Mouse (Mus musculus) adrenal gland, adult 18-20 months (tissue): ENCODE results near the gene Tut7. TPM values are rescaled to one million over a fixed set of nuclear protein-coding genes. Genes with fewer than 3 reads are reported as not detected.
A peak's percentile ranks its signal among the peaks of the same experiment; 100 is the strongest.
"Not testable (repeated sequence)": the region's sequence is repeated elsewhere in the genome, so short reads cannot be mapped to it uniquely, and the experiment has no call there.

Experiments used
- DNase-seq, 2 experiments: peaks; one replicate each; pipeline ENCODE4 v3.0.0; 2021 to 2022; ENCODE audit warnings: low spot score in 2 of 2
- total RNA-seq, 2 experiments: library from RNA; stranded (reverse); gene quantifications; 1 replicate in 1 of 2; 2 replicates in 1 of 2; pipeline ENCODE4 v1.2.3; 2021

The Tut7 gene
- total RNA-seq, 2 experiments from 2014 or later, result 63.0 to 64.1 TPM

DNA sequence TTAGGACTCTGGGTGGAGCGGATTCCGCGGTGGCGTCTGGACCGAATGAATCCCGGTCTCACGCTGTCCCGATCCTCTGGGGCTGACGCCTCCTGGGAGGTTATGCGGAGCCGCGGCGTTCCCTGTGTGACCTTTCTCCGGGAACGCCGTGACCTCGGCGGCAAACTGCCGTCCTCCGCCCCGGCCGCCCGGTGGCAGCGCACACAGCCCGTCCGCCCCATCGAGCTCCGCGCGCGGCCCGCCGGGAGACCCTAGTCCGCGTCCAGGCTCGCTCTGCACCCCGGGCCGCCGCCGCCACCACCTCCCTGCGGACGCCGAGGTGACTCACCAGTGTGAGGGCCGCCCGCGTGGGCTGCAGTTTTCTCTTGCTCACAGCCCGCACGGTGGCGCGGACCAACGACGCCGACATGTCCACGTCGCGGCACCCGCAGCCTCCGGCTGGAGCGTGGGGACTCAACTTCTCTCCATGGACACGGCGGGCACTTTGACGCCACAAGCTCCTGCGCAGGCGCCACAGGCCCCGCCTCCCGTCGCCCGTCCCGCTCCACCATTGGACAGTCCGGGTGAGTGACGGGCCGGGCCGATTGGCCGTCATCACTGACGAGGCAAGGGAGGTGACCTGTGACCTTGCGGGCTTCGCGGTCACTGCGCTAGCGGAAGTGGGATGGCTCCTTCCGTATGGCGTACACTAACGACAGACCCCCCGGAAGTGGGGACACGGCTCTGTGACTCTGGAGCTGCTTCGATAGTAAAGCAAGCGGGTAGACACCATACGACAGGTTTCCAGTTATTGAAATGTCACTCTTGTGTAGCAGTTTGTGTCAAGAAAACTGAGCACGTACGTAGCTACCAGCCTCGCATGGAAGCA is 53.4 kb downstream of the Tut7 start, which contains the start of gene Isca1:
TSS of gene Isca1 (minus strand) at position 515 of the 868 bp plus-strand sequence.
- DNase-seq, result peak; percentile 99

DNA sequence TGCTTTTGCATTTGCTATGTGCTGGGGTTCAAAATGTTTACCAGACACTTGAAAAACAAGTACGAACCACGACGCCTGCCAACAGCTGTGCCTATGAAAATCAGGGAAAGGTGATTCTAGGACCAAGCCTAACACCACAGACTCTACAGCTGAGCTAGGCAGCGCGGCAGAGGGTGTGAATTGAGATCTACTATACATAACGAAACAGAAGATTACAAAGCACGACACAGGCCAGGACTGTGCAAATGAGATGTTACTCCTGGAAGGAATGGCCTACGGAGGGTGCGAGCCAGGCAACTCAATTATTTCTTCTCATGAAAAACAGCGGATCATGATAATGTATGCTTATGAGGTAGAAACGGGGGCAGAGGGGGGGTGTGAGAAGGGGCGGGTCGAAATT is 54.4 kb downstream of the Tut7 start:
- DNase-seq, result no peak

DNA sequence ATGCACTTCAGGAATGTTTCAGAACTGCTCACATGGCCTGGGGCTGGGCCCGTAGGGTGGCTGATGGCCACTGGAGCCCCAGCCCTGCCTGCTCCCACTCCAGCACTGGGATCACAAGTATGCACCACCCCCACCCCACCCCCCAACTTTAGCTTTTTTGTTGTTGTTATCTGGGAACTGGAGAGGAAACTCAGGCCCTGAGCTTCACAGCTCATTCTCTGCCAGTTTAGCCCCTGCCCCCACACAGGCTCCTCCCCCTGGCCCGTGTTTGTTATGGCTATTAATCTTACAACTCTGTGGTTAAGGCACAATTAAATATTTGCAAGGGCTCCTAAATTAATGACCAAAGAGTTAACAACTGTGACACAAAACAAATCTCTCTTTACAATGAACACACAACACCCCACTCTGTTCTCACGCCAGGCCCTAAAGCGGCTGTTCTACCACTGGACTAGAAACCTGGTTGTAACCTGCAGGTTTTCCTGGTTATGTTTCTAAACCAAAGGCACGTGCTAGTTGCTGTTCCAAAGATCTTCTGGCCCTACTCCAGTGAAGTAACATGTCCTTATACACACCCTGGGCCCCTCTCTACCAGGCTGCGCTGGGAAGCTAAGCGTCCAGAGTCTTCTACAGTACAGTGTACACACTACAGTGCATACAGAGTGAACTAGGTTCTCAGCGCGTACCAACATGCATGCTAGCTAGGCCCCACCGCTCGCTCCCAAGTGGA is 56.0 kb downstream of the Tut7 start:
- DNase-seq, result no peak

DNA sequence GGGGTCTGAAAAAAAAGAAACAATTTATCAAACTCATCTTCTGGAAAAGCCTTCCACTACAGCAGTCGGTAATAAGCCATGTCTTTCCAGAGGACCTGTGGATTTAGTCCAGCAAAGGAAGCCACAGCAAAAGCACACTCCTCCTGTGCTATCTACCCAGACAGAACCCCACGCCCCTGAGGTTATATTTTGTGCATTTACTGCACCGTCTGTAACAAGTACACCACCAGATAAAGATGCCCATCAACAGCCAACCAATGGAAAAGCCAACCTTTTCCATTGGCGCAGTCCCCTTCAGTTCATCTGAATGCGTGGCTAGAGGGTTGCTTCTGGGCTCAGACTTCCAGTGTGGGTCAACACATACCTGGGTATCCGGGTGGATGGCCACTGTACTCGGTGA is 60.2 kb downstream of the Tut7 start:
- no peak for DNase-seq

DNA sequence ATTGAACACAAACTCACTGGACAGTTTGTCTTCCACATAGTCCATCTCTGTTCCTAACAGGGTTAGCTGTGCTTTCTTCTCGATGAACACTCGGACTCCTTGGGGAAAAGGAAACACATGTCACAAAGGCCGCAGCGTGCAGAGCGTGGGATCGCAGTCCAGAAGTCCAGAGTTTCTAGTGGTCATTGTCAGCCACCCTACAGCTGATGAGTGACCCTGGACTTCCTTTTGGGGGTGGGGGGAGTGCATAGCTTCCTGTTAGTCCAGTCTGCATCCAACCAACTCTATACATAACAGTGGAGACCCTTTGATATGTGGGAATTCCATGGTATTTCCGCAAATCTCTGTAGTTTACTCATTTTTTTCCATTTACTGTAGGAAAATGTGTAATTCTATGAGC is 66.0 kb downstream of the Tut7 start:
- no peak for DNase-seq

DNA sequence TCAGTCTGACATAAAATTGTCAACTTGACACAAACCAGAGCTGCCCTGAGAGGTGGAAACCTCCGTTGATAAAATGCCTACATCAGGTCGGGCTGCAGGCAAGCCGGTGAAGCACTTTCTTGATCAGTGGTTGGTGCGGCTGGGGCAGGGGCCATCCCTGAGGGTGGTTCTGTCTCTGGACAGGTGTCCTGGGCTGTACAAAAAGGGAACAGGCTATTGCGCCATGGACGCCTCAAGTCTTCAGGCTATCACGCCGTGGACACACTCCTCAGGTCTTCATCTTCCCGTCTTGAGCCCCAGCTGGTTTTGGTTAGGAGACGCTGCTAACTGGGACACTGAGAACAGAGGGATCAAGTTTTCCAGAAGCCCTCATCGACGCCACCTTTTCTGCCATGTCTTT is 72.6 kb downstream of the Tut7 start:
- no peak for DNase-seq

DNA sequence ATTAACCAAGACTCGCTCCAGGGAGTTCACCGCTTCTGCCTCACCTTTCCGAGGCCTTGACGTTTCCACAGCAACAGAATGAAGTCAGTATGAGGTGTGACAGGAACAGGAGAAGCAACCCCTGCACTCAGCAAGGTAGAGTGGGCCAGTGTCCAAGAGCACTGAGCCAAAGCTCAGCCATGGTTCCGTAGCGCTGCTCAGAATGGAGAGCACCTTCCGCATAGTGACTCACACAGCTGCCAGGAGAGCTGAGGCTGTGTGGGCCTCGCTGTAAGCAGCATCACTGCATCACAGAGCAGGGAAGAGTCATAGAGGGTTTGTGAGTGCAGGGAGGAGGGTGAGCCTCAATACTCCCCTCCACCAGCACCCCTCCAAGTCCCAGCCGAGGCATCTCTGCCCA is 76.2 kb downstream of the Tut7 start, which contains the start of gene 1700014D04Rik:
TSS of gene 1700014D04Rik (minus strand) at position 42 of the 400 bp plus-strand sequence.
- no peak for DNase-seq

DNA sequence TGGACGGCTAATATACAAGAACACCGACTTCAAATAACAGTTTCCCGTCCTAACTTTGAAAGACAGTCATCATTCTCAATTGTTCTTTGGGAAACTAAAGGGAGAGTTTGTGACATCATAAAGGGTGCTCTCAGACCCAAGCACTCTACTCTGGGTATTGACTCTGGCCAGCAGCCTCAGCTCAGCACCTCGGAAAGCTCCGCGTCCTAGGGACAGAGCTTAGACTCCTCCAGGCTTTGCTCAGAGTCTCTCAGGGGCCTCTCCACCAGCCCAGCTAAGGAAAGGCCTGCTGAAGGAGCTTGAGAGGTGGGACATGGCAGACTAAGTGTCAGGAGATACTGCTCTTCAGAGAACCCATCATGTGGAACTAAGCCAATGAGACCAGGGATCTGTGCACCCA is 76.8 kb downstream of the Tut7 start:
- no peak for DNase-seq

DNA sequence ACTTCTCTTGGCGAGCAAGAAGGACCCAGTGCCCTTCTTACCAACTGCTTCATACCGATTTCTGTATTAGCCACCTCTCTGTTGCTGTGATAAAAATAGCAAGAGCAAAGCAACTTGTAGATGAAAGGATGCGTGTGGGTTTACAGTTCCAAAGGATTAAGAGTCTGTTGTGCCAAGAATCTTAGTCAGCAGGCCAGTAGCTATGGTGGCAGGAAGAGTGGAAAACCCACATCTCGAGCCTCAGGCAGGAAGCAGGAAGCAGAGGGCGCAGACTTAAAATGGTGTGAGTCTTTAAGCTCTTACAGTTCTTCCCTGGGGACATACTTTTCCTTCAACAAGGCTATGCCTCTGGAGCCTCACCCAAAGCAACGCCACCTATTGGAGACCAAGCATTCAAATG is 77.5 kb downstream of the Tut7 start:
- DNase-seq, result no peak

DNA sequence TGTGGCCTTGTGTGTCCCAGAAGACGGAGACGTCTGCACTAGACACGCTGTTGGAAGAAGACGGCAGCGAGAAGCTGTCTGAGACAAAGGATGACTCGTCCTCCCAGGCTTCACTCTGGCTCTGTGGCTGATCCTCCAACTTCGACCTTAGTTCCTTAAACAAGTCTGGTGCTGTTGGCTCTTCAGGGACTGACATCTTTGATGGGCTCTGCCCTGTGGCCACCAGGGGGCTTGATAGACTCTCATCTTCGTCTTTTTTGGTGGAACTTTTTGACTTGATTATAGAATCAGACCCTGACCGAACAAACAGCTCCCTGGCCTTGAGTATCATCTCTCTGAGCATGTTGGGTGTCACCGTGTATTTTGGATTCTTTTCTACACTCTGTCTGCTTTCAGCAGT is 81.2 kb downstream of the Tut7 start:
- DNase-seq, result no peak

DNA sequence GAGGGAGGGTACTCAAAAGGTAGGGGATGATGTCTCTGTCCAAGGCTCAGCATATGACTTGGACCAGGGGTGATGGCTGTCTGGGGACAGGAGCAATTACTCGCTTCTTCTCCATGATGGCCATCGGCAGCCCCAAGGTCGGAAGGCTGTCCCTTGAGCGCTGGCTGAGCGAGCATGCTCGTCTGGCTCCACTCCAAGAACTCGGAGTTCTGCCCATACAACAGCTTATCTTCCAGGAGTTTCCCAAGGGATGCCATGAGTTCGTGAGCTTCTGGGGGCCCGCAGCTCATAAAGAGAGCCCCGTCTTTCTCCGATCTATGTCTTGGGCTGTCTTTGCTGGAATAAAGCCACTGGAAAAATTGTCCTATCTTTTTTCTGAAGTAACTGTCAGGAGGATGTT is 81.9 kb downstream of the Tut7 start:
- peak; percentile 31 to 44 for DNase-seq

DNA sequence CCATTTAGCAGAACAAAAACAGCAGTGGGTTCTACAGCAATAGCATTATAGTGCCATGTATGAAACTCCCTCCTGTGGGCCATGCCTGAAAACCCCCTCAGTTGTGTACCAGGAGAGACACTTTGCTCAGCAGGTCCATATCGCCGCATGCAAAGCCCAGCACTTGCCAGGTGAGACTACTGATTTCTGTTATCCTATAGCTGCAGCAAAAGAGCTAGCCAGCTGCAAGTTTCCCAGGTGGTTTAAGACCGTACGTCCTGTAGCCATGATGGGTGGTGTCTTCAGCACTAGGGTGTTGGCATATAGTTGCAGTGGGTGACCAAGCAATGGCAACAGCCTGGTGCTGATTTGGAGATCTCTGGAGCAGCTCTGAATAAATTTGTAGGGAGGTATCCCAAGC is 83.5 kb downstream of the Tut7 start:
- DNase-seq, result no peak

DNA sequence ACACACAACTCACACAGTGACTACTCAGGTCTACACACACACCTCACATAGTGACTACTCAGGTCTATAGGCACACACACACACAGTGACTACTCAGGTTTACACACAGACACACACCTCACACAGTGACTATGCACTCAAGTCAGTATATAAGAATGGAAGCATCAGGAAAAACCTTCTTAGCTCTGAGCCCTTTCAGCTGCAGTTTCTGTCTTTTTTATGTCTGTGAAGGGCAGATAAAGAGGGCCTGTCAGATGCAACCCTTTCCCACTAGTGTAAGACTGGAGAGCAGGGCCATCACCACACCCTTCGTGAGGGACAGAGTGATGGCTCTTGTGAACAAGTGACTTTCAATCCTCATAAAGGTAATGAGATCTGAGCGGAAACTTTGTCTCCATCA is 84.5 kb downstream of the Tut7 start:
- DNase-seq, result no peak

DNA sequence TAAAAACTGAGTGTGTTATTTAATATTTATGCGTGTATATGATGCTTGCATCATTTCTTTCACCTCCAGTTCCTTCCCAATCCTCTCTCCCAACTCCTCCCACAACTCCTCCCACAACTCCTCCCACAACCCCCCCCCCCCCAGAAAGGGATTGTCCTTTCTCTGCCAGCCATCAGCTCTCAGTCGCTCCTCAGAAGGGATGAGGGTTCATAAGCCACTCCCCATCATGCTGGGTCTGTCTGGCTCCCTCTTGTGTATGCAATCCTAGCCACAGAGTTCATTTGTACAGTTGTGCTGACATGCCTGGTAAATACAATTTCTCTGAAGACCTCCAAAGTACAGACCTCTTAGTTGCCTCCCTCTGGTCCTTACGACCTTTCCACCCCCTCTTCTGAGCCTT is 87.8 kb downstream of the Tut7 start:
- DNase-seq, result no peak

DNA sequence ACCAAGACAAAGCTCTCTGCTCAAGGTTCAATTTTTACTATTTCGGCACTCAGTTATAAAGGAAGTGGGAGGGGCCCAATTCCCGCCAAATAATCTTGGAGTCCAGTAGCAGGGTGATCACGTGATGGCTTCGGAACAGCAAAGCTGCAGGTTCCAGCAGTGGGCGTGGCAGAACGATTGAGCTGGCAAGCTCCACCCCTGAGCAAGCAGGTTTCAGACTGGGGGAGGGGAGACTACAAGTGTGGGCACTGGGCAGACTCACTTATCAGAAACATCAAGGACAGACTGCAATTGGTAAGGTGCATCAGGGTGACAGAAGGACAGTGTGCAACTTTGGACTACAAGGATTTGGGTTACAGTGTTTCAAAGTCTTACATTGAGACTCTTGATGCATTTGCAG is 88.6 kb downstream of the Tut7 start:
- not testable (repeated sequence) for DNase-seq

DNA sequence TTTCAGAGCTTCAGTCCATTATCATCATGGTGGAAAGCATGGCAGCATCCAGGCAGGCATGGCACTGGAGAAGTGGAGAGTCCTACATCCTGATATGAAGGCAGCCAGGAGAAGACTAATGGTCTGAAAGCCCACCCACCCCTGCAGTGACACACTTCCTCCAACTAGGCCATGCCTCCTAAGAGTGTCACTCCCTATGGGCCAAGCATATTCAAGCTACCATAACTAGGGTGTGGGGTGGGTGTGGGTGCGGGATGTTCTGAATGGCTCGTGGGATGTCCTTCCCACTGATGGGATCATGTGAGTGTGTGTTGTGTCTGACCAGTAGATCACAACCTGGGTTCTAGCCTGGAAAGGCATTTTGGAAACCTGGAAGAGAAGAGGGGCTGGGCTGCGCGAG is 89.0 kb downstream of the Tut7 start:
- no peak for DNase-seq

DNA sequence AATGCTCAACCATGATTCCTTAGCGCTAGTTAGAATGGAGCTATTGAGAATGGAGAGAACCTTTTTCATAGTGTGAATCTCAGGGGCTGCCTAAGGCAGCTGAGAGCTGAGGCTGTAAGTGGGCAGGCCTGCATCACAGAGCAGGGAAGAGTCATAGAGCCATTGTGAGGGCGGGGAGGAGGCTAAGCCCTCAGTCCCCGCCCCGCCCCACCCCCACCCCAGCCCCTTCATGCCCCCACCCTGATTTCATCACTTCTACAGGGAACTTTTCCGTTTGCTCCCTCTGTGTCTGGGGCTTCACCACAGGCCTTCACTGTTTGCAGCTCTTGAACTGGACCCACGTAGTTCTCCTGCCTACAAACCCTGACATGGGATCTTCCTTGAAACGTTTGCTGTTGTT is 91.3 kb downstream of the Tut7 start, which contains the start of gene Spata31d1d:
TSS of gene Spata31d1d (minus strand) at position 101 of the 400 bp plus-strand sequence.
- no peak for DNase-seq

DNA sequence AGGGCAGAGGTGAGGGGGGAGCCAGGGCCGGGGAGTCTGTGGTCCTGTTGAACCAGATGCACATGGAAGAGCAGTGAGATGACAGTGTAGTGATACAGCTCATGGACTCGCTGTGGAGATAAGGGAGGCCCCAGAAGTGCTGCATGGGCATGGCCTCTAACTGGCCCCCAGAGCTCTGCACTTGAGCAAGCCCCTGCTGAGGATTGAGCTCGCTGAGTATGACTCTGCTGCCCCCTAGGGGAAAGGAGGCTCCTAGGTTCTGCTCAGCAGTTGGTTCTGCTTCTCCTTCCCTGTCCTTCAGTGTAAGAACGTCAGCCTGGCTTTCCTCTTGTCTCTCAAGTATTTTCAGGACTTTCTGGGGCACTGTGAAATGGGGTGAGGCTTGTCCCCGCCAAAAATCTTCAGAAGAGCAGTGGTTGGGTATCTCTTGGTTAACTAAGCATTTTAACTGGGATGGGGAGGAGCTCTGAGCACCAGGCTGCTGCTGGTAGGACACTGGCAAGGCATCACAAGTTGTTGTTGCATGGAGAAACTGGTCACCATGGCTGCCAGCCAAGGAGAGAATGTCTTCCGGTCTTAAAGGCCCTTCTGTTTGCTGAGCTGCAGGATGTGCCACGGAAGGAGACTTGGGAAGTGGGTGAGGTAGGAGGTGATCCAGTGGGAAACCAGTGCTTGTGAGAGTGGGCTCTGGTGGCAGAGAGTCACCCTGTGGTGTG is 94.4 kb downstream of the Tut7 start:
- DNase-seq, result peak; percentile 65 to 67

DNA sequence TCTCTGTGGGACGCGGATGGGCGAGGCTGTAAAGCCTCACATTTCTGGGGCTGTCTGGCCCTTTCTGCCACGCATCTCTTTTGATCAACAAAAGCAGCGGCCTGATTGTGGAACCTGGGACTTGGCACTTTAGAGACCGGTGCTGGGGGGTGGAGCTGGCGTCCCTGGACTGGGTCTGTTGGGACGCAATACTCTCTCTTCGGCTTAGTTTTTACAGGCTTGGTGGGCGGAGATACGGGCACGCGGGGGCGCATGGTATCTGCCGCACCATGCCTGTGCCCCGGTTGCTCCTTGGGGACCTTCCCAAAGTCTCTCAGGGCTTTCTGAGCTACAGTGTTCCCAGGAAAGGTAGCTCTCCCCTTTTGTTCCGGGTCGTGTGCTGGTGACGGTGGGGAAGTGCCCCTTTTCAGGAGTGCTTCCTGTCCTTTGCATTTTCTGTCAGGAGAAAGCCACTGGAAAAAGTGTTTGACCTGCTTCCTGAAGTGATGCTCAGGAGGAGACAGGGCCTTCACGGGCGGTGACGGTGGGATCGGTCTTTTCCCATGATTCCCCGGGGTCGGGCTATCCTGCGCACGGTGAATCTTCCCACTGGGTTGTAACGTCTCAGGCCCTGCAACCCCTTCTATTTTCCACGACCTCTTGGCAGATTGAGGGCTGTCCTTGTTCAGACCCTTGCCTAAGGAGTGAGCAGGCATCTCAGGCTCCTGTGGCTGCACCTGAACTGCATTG is 96.6 kb downstream of the Tut7 start:
- DNase-seq, result no peak

DNA sequence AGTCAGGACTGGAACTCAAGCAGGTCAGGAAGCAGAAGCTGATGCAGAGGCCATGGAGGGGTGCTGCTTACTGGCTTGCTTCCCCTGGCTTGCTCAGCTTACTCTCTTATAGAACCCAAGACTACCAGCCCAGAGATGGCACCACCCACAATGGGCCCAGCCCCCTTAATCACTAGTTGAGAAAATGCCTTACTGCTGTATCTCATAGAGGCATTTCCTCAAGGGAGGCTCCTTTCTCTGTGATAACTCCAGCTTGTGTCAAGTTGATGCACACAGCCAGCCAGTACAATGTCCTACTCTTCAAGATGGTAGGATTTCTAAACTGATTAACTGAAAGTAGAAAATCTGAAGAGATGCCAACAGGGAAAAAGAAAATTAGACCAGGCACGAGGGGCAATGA is 100.9 kb downstream of the Tut7 start:
- DNase-seq, result not testable (repeated sequence)
